Mouse (Mus musculus) kidney, postnatal 36 days (tissue): Measurements from ENCODE around the gene Vmn1r10.

Experiments
- DNase-seq, 2 experiments: peaks; one replicate each; pipeline ENCODE4 v3.0.0; 2021 to 2022; ENCODE audit warnings: mixed read lengths in 2 of 2

The Vmn1r10 gene

GRCm38 (mm10) chr6:57109154-57109553 lies at the start of gene Vmn1r10:
Gene Vmn1r10 (plus strand): TSS chr6:57109454.
- DNase-seq: no peak

GRCm38 (mm10) chr6:57063730-57064129 lies 45.5 kb upstream of the Vmn1r10 start:
- peak; percentile 43 to 69 for DNase-seq

GRCm38 (mm10) chr6:57066487-57066886 lies 42.8 kb upstream of the Vmn1r10 start, which contains the start of gene Vmn1r9:
Gene Vmn1r9 (plus strand): TSS chr6:57066787.
- no peak for DNase-seq

GRCm38 (mm10) chr6:57106358-57106757 lies 2.9 kb upstream of the Vmn1r10 start:
- DNase-seq: peak in 1 of 2 experiments; percentile 2

- DNase-seq: no peak
Measured at GRCm38 (mm10) chr6:57133155-57133554, 23.9 kb downstream of the Vmn1r10 start, which contains the start of gene Vmn1r11. Gene Vmn1r11 (plus strand): TSS chr6:57133455.

GRCm38 (mm10) chr6:57156619-57157018 lies 47.4 kb downstream of the Vmn1r10 start, which contains the start of gene Vmn1r12:
Gene Vmn1r12 (plus strand): TSS chr6:57156919.
- DNase-seq: no peak
